Mouse (Mus musculus) cerebellum, adult 11-12 months (tissue): ENCODE measurements around the gene B230217C12Rik.
"Not testable (repeated sequence)": the region's sequence is repeated elsewhere in the genome, so short reads cannot be mapped to it uniquely, and the experiment has no call there.

ENCODE experiments used
- DNase-seq: peaks from one replicate; pipeline ENCODE4 v3.0.0; 2022

Gene B230217C12Rik

GRCm38 (mm10) chr11:97872378-97872777 lies 31.8 kb downstream of the B230217C12Rik start:
- DNase-seq: not testable (repeated sequence)

- DNase-seq: no peak
These were observed 33.8 kb downstream of the B230217C12Rik start for GRCm38 (mm10) chr11:97874396-97874795.

- no peak for DNase-seq
These were observed 36.8 kb downstream of the B230217C12Rik start for GRCm38 (mm10) chr11:97877341-97877740.

GRCm38 (mm10) chr11:97880362-97880761 lies 39.8 kb downstream of the B230217C12Rik start:
- no peak for DNase-seq

- DNase-seq: peak; percentile 81
These were observed 43.0 kb downstream of the B230217C12Rik start for GRCm38 (mm10) chr11:97883542-97883917.

GRCm38 (mm10) chr11:97883918-97884600 lies 43.5 kb downstream of the B230217C12Rik start, which contains the start of gene Fbxo47:
Gene Fbxo47 (minus strand): TSS chr11:97884154.
- peak; percentile 98 for DNase-seq

GRCm38 (mm10) chr11:97884601-97885185 lies 44.1 kb downstream of the B230217C12Rik start:
- DNase-seq: no peak

- no peak for DNase-seq
These were observed 44.8 kb downstream of the B230217C12Rik start for GRCm38 (mm10) chr11:97885296-97885915.

- DNase-seq: no peak
These were observed 51.2 kb downstream of the B230217C12Rik start for GRCm38 (mm10) chr11:97891821-97892220.
